Mouse (Mus musculus): ENCODE measurements at regions not wholly inside any gene's neighbourhood (a gene's known extent, or its start where the extent isn't known, plus 50 kb on each side); places are given as distances from the start of the nearest gene placed in this dataset.

- Histone ChIP-seq H3K9ac (replicated peaks; ENCODE audit: low read depth, low read length) (no peak overlapping the region), H3K27me3 (ENCODE audit: control insufficient read depth, insufficient read depth, low read length) (no peaks in the 10 kb centered on the region), H3K4me2 (ENCODE audit: low read depth, low read length) (no peak overlapping the region), H3K4me1 (ENCODE audit: control insufficient read depth, insufficient read depth, low read length) (no peaks in the 10 kb centered on the region), H3K36me3 (ENCODE audit: control insufficient read depth, insufficient read depth, low read length) (no peaks in the 10 kb centered on the region), H3K9me3 (ENCODE audit: control insufficient read depth, low read length) (no peaks in the 10 kb centered on the region), H3K4me3 (ENCODE audit: low read depth, low read length) (no peak overlapping the region), H3K27ac (ENCODE audit: low read depth, low read length) (no peak overlapping the region)
- no peak for ATAC-seq (ENCODE audit: low read depth)
Measured at GRCm38 (mm10) chr15:90021746-90022312, 180.2 kb upstream of the Syt10 start.

GRCm38 (mm10) chr15:90023164-90023563 is 181.5 kb upstream of the Syt10 start:
- no peak for ATAC-seq (ENCODE audit: low read depth)
- Histone ChIP-seq H3K4me1 (ENCODE audit: control insufficient read depth, insufficient read depth, low read length) (no peaks in the 10 kb centered on the region), H3K27ac (ENCODE audit: low read depth, low read length) (no peak overlapping the region), H3K4me3 (ENCODE audit: low read depth, low read length) (no peak overlapping the region), H3K9me3 (ENCODE audit: control insufficient read depth, low read length) (no peaks in the 10 kb centered on the region), H3K36me3 (ENCODE audit: control insufficient read depth, insufficient read depth, low read length) (no peaks in the 10 kb centered on the region), H3K9ac (replicated peaks; ENCODE audit: low read depth, low read length) (no peak overlapping the region), H3K27me3 (ENCODE audit: control insufficient read depth, insufficient read depth, low read length) (no peaks in the 10 kb centered on the region), H3K4me2 (ENCODE audit: low read depth, low read length) (no peak overlapping the region)
- WGBS: 50% methylated on average over 4 of the region's 4 CpGs

GRCm38 (mm10) chr15:90034356-90034755 is 189.8 kb upstream of the Alg10b start:
- Histone ChIP-seq H3K27ac (ENCODE audit: low read depth, low read length) (no peak overlapping the region), H3K9ac (replicated peaks; ENCODE audit: low read depth, low read length) (no peak overlapping the region), H3K27me3 (ENCODE audit: control insufficient read depth, insufficient read depth, low read length) (no peaks in the 10 kb centered on the region), H3K36me3 (ENCODE audit: control insufficient read depth, insufficient read depth, low read length) (no peaks in the 10 kb centered on the region), H3K4me1 (ENCODE audit: control insufficient read depth, insufficient read depth, low read length) (no peaks in the 10 kb centered on the region), H3K4me2 (ENCODE audit: low read depth, low read length) (no peak overlapping the region), H3K9me3 (ENCODE audit: control insufficient read depth, low read length) (no peaks in the 10 kb centered on the region), H3K4me3 (ENCODE audit: low read depth, low read length) (no peak overlapping the region)
- 89% methylated on average over 2 of the region's 2 CpGs for WGBS
- no peak for ATAC-seq (ENCODE audit: low read depth)

- Histone ChIP-seq H3K27ac (ENCODE audit: low read depth, low read length) (no peak overlapping the region), H3K27me3 (ENCODE audit: control insufficient read depth, insufficient read depth, low read length) (no peaks in the 10 kb centered on the region), H3K4me2 (ENCODE audit: low read depth, low read length) (no peak overlapping the region), H3K4me1 (ENCODE audit: control insufficient read depth, insufficient read depth, low read length) (no peaks in the 10 kb centered on the region), H3K36me3 (ENCODE audit: control insufficient read depth, insufficient read depth, low read length) (no peaks in the 10 kb centered on the region), H3K4me3 (ENCODE audit: low read depth, low read length) (no peak overlapping the region), H3K9me3 (ENCODE audit: control insufficient read depth, low read length) (no peaks in the 10 kb centered on the region), H3K9ac (replicated peaks; ENCODE audit: low read depth, low read length) (no peak overlapping the region)
- ATAC-seq (ENCODE audit: low read depth): no peak
- 81% methylated on average over 5 of the region's 5 CpGs for WGBS
Measured at GRCm38 (mm10) chr15:90045683-90046082, 178.4 kb upstream of the Alg10b start.

- H3K9me3 ChIP-seq (ENCODE audit: control insufficient read depth, low read length): no peaks in the 10 kb centered on the region
- H3K36me3 ChIP-seq (ENCODE audit: control insufficient read depth, insufficient read depth, low read length): no peaks in the 10 kb centered on the region
- H3K27ac ChIP-seq (ENCODE audit: low read depth, low read length): no peak overlapping the region
- no peaks in the 10 kb centered on the region for H3K4me1 ChIP-seq (ENCODE audit: control insufficient read depth, insufficient read depth, low read length)
- no peaks in the 10 kb centered on the region for H3K27me3 ChIP-seq (ENCODE audit: control insufficient read depth, insufficient read depth, low read length)
- no peak overlapping the region for H3K4me2 ChIP-seq (ENCODE audit: low read depth, low read length)
- no peak overlapping the region for H3K9ac ChIP-seq (replicated peaks; ENCODE audit: low read depth, low read length)
- ATAC-seq (ENCODE audit: low read depth): no peak
- WGBS: 86% methylated on average over 7 of the region's 7 CpGs
- H3K4me3 ChIP-seq (ENCODE audit: low read depth, low read length): no peak overlapping the region
Measured at GRCm38 (mm10) chr15:90062021-90062420, 162.1 kb upstream of the Alg10b start.

- no peaks in the 10 kb centered on the region for H3K4me1 ChIP-seq (ENCODE audit: control insufficient read depth, insufficient read depth, low read length)
- 87% methylated on average over 3 of the region's 3 CpGs for WGBS
- no peak overlapping the region for H3K27ac ChIP-seq (ENCODE audit: low read depth, low read length)
- ATAC-seq (ENCODE audit: low read depth): no peak
- H3K9me3 ChIP-seq (ENCODE audit: control insufficient read depth, low read length): no peaks in the 10 kb centered on the region
- H3K4me2 ChIP-seq (ENCODE audit: low read depth, low read length): no peak overlapping the region
- H3K36me3 ChIP-seq (ENCODE audit: control insufficient read depth, insufficient read depth, low read length): no peaks in the 10 kb centered on the region
- H3K9ac ChIP-seq (replicated peaks; ENCODE audit: low read depth, low read length): no peak overlapping the region
- H3K27me3 ChIP-seq (ENCODE audit: control insufficient read depth, insufficient read depth, low read length): no peaks in the 10 kb centered on the region
- no peak overlapping the region for H3K4me3 ChIP-seq (ENCODE audit: low read depth, low read length)
Measured at GRCm38 (mm10) chr15:90065768-90066167, 158.3 kb upstream of the Alg10b start.

- Histone ChIP-seq H3K9ac (replicated peaks; ENCODE audit: low read depth, low read length) (no peak overlapping the region), H3K27me3 (ENCODE audit: control insufficient read depth, insufficient read depth, low read length) (no peaks in the 10 kb centered on the region), H3K4me3 (ENCODE audit: low read depth, low read length) (no peak overlapping the region), H3K4me2 (ENCODE audit: low read depth, low read length) (no peak overlapping the region), H3K27ac (ENCODE audit: low read depth, low read length) (peak overlapping the region; percentile 39; the same call in 1 of the 2 replicates), H3K4me1 (ENCODE audit: control insufficient read depth, insufficient read depth, low read length) (peaks cover 4% of the 10 kb centered on the region; the same call in 1 of the 2 replicates), H3K36me3 (ENCODE audit: control insufficient read depth, insufficient read depth, low read length) (no peaks in the 10 kb centered on the region), H3K9me3 (ENCODE audit: control insufficient read depth, low read length) (no peaks in the 10 kb centered on the region)
- WGBS: 40% methylated on average over 6 of the region's 6 CpGs
- peak; percentile 87 for ATAC-seq (ENCODE audit: low read depth)
Measured at GRCm38 (mm10) chr15:90072078-90072477, 152.0 kb upstream of the Alg10b start.

- no peak overlapping the region for H3K27ac ChIP-seq (ENCODE audit: low read depth, low read length)
- ATAC-seq (ENCODE audit: low read depth): peak; percentile 72
Measured at GRCm38 (mm10) chr15:90082175-90082951, 141.7 kb upstream of the Alg10b start.

GRCm38 (mm10) chr15:90109445-90109988 is 114.6 kb upstream of the Alg10b start:
- Histone ChIP-seq H3K4me3 (ENCODE audit: low read depth, low read length) (no peak overlapping the region), H3K36me3 (ENCODE audit: control insufficient read depth, insufficient read depth, low read length) (no peaks in the 10 kb centered on the region), H3K4me1 (ENCODE audit: control insufficient read depth, insufficient read depth, low read length) (no peaks in the 10 kb centered on the region), H3K9me3 (ENCODE audit: control insufficient read depth, low read length) (no peaks in the 10 kb centered on the region), H3K27me3 (ENCODE audit: control insufficient read depth, insufficient read depth, low read length) (no peaks in the 10 kb centered on the region), H3K9ac (replicated peaks; ENCODE audit: low read depth, low read length) (no peak overlapping the region), H3K27ac (ENCODE audit: low read depth, low read length) (no peak overlapping the region), H3K4me2 (ENCODE audit: low read depth, low read length) (no peak overlapping the region)
- no peak for ATAC-seq (ENCODE audit: low read depth)
- WGBS: 94% methylated on average over 3 of the region's 3 CpGs

More at GRCm38 (mm10) chr15:90082175-90082951, 141.7 kb upstream of the Alg10b start:
- Histone ChIP-seq H3K9me3 (ENCODE audit: control insufficient read depth, low read length) (no peaks in the 10 kb centered on the region), H3K9ac (replicated peaks; ENCODE audit: low read depth, low read length) (no peak overlapping the region), H3K36me3 (ENCODE audit: control insufficient read depth, insufficient read depth, low read length) (no peaks in the 10 kb centered on the region), H3K4me1 (ENCODE audit: control insufficient read depth, insufficient read depth, low read length) (no peaks in the 10 kb centered on the region; the same call in 1 of the 2 replicates), H3K27me3 (ENCODE audit: control insufficient read depth, insufficient read depth, low read length) (no peaks in the 10 kb centered on the region), H3K4me2 (ENCODE audit: low read depth, low read length) (no peak overlapping the region), H3K4me3 (ENCODE audit: low read depth, low read length) (no peak overlapping the region)
- WGBS: 64% methylated on average over 9 of the region's 9 CpGs
